ENCODE assay signal across 19 mouse cellular contexts in genomic region chr6:88019154-88019553, GRCm38 (mm10). TPM values are rescaled to one million over a fixed set of nuclear protein-coding genes. Genes with fewer than 3 reads are reported as not detected.
"Had no signal": no experiment of that assay in that cellular context is flagged by ENCODE, and none has a peak within 500 bp of the region (broad histone marks: within the 10 kb centered on the region; RNA-seq: fewer than 3 reads in every experiment).

No protein-coding gene starts in this region.

- H3K9me3 ChIP-seq: liver, embryonic 13.5 days; midbrain, embryonic 12.5 days; midbrain, embryonic 15.5 days; neural tube, embryonic 13.5 days; stomach, embryonic 15.5 days had no signal

- H3K4me3 ChIP-seq: liver, embryonic 13.5 days; midbrain, embryonic 12.5 days; midbrain, embryonic 15.5 days; neural tube, embryonic 13.5 days; stomach, embryonic 15.5 days had no signal

- H3K27me3 ChIP-seq: liver, embryonic 13.5 days; midbrain, embryonic 12.5 days; midbrain, embryonic 15.5 days; neural tube, embryonic 13.5 days; stomach, embryonic 15.5 days had no signal

- DNase-seq: kidney, adult 2 months; kidney, postnatal 25 days; left cerebral cortex, postnatal 4 days; liver, embryonic 13.5 days; lung, adult 2 months; lung, postnatal 14 days; lung, postnatal 4 days; retina, postnatal 1 day; right cerebral cortex, postnatal 25 days; spleen, adult 18-20 months; thymus, postnatal 25 days had no signal

- H3K27ac ChIP-seq: kidney, postnatal 0 days; liver, embryonic 13.5 days; midbrain, embryonic 12.5 days; midbrain, embryonic 15.5 days; neural tube, embryonic 13.5 days; stomach, embryonic 15.5 days had no signal

- H3K9ac ChIP-seq: liver, embryonic 13.5 days; midbrain, embryonic 12.5 days; midbrain, embryonic 15.5 days; neural tube, embryonic 13.5 days; stomach, embryonic 15.5 days had no signal

- ATAC-seq: intestine, postnatal 0 days; midbrain, embryonic 15.5 days had no signal

- H3K36me3 ChIP-seq: midbrain, embryonic 12.5 days; midbrain, embryonic 15.5 days; stomach, embryonic 15.5 days had no signal

- H3K4me2 ChIP-seq: liver, embryonic 13.5 days; midbrain, embryonic 12.5 days; midbrain, embryonic 15.5 days; neural tube, embryonic 13.5 days; stomach, embryonic 15.5 days had no signal

RNA-seq across cellular contexts. Expression of gene H1fx, which starts 37.7 kb away (rescaled TPM):
- total RNA-seq: liver, adult 2 months; neutrophil, adult 5-6 weeks had no signal
